Mouse (Mus musculus) G1E-ER4 (cell line): ENCODE data around the gene Zfand2a. TPM values are rescaled to one million over a fixed set of nuclear protein-coding genes. Genes with fewer than 3 reads are reported as not detected.

Experiments
- GATA1 ChIP-seq: IDR thresholded peaks from one replicate; pipeline ENCODE4 v1.8.0; 2012; ENCODE audit warnings: low read length, inconsistent platforms
- polyA plus RNA-seq: library from polyadenylated mRNA; stranded (reverse); fragments of >175 nt; gene quantifications from 2 replicates; pipeline ENCODE4 v1.2.3, GENCODE M21; 2012

The Zfand2a gene
- polyA plus RNA-seq, 1 experiment, result 2.8 TPM

GRCm38 (mm10) chr5:139483171-139483848 lies 1.0 kb downstream of the Zfand2a start:
- no peak for TF ChIP-seq GATA1

GRCm38 (mm10) chr5:139480406-139480805 lies 3.9 kb downstream of the Zfand2a start:
- TF ChIP-seq GATA1, result no peak

GRCm38 (mm10) chr5:139479088-139479487 lies 5.3 kb downstream of the Zfand2a start:
- TF ChIP-seq GATA1, result no peak

DNA sequence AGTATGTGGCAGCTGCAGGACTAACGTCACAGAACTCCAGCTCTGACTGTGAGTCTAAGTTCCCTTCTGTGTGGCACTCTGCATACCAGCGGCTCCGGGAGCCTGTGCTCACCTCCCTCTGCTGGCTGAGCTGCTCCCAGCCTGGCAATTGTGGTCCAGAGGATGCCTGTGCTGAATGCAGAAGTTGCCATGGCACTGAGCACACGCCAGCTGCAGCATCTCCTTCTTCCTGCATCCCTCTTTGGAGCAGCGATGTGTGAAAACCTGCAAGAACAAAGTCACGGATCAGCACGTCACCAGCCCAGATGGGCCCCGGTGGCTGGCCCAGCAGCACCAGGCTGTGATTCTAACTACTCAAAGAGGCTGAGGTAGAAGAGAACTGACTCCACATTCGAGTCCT lies 9.6 kb downstream of the Zfand2a start:
- TF ChIP-seq GATA1, result no peak

GRCm38 (mm10) chr5:139467998-139468397 lies 16.4 kb downstream of the Zfand2a start:
- no peak for TF ChIP-seq GATA1

DNA sequence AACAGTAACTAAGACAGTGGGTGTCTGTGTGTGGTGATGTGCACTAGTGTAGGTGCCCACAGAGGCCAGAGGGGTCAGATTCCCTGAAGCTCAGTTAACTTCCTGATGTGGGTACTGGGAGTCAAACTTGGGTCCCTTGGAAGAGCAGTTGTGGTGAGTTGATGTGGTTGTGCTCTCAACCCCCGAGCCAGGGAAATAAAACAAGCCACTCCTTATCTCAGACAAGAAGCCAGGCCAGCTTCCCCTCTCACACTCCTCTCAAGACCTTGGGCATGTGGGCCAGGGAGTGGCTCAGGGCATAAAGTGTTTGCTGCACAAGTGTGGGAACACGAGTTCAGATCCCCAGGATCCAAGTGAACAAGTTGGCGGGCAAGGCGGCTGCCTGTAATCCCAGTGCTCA lies 17.5 kb downstream of the Zfand2a start:
- TF ChIP-seq GATA1, result no peak

- no peak for TF ChIP-seq GATA1
Measured at GRCm38 (mm10) chr5:139466373-139466772, 18.0 kb downstream of the Zfand2a start.

- TF ChIP-seq GATA1, result no peak
Measured at GRCm38 (mm10) chr5:139464874-139465273, 19.5 kb downstream of the Zfand2a start.

GRCm38 (mm10) chr5:139460384-139461067 lies 23.8 kb downstream of the Zfand2a start, which contains the start of gene 3110082I17Rik:
3110082I17Rik (minus strand) TSS chr5:139460527.
- TF ChIP-seq GATA1, result no peak

DNA sequence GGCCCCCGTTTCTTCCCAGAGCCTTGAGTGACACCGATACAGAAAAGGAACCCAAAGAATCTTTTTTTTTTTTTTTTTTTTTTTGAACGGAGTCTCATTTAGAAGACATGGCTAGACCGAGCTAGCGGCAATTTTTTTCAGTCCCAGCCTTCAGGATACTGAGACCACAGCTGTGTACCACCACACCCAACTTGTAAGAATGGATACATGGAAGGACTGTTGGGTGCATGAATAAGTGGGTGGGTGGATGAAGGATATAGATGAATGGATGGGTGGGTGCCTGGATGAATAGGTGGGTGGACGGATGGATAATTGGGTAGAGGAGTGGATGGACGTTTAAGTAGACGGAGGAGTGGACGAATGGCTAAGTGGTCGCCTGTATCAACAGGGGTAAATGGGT lies 24.4 kb downstream of the Zfand2a start:
- TF ChIP-seq GATA1, result no peak

DNA sequence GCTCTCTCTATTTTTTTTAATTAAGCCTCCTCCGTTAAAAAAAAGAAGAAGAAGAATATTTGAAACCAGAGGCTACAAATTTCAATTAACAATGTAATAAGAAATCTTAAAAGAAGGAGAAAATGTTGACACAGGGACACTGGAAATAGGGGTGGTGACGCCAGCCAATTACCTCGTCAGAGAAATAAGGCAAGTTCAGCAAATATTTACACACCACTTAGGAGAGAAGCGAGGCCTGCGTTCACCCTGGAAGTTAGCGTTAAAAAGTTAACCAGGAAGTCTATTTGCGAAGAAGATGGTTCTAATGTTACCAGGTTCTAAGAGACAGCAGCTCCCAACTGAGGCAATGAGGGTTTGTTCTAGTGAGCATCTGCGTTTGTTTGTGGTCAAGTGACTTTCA lies 27.1 kb downstream of the Zfand2a start:
- TF ChIP-seq GATA1, result no peak

GRCm38 (mm10) chr5:139455166-139455565 lies 29.2 kb downstream of the Zfand2a start:
- no peak for TF ChIP-seq GATA1

DNA sequence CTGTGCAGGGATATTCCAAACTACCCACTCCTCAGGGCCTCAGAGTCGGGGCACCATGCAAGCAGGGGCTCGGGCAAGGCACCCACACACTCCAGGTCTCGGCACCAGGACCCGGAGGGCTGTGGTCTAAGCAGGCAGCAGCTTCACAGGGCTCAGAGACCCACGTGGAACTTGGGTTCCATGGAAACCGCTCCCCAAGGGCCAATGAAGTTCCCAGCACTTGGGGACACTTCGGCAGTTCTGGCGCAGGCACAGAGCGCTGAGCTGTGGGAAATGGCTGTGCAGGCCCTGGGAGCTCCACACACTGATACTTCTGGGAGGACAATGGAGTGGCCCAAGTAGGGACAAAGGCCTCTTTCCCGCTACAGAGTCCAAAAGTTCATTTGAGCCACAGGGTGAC lies 31.3 kb downstream of the Zfand2a start:
- TF ChIP-seq GATA1, result no peak

DNA sequence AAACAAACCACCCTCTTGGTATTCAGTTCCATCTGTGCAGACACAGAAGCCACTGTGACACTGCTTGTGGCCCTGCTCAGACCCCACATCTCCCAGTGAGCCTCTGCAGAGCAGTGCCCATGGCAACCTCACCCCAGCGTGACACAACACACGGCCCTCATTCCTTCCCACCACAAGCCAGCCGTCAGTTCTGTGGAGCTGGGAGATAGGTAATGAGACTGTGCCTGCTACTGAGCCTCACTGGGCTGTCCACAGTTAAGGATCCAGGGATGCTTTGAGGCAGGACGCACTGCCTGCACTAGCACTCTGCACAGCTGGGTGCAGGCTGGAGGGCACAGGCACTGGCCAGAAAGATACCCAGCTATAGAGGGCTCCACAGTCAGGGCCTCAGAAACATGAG lies 34.4 kb downstream of the Zfand2a start:
- TF ChIP-seq GATA1, result no peak

DNA sequence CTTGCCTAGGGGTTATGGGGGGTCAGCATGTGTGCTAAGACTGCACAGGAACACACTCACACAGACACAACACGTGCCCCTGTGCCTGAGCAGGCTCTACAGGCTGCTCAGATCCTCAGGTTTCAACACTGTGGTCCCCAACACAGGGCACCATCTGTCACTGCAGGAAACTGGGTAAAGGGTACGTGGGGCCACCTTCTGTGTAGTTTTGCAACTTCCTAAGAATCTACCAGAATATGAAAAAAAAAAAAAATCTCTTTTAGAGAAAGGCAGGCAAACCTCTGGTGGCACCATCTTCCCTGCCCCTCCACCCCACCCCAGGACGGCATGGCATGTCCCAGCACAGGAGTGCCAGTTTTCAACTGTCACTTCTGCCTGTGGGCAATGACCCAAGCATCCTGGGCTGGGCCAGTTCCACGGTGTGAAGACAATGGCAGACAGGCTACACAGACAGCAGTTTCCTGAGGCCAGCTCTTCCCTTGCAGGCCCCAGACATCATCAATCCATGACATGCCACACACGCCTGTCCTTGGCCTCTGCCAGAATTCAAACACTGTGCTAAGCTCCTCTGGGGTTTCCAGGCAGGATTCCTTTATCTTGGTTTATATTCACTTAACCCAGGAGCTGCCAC lies 35.1 kb downstream of the Zfand2a start:
- TF ChIP-seq GATA1, result no peak

GRCm38 (mm10) chr5:139448025-139448424 lies 36.3 kb downstream of the Zfand2a start:
- TF ChIP-seq GATA1, result no peak

GRCm38 (mm10) chr5:139445258-139445657 lies 39.1 kb downstream of the Zfand2a start:
- TF ChIP-seq GATA1, result no peak
